In genomic region chr7:4739041-4739543, GRCm38 (mm10) we compare ENCODE assay signal across 7 mouse cellular contexts. TPM values are rescaled to one million over a fixed set of nuclear protein-coding genes. Genes with fewer than 3 reads are reported as not detected.
DNase-seq lines count a peak whose midpoint lies in the region; ATAC-seq and TF ChIP-seq lines count a peak whose summit lies in the region.

No protein-coding gene starts in this region.

- no peaks in the 10 kb centered on the region for H3K27me3 ChIP-seq in lung, embryonic 14.5 days (ENCODE audit: insufficient read depth, low read length)
- no peaks in the 10 kb centered on the region for H3K27me3 ChIP-seq in intestine, embryonic 16.5 days (replicated peaks; ENCODE audit: control insufficient read depth, insufficient read depth, low read length)
- no peaks in the 10 kb centered on the region for H3K27me3 ChIP-seq in neural tube, embryonic 15.5 days (replicated peaks)

- peak overlapping the region; percentile 19; the same call in 1 of the 2 replicates for H3K27ac ChIP-seq in lung, embryonic 14.5 days (ENCODE audit: low read depth)
- peak overlapping the region; percentile 67 for H3K27ac ChIP-seq in embryonic fibroblast, embryonic 13.5 days (ENCODE audit: insufficient read depth, low read length)
- peak overlapping the region; percentile 60 for H3K27ac ChIP-seq in intestine, embryonic 16.5 days (ENCODE audit: low read length)
- H3K27ac ChIP-seq in neural tube, embryonic 15.5 days (replicated peaks) = peak overlapping the region; percentile 84

- DNase-seq in lung, embryonic 14.5 days = no peak
- no peak for DNase-seq in lung, postnatal 36 days
- DNase-seq in right cerebral cortex, postnatal 14 days = no peak
- DNase-seq in kidney, postnatal 36 days = no peak

- H3K4me2 ChIP-seq in lung, embryonic 14.5 days = peak overlapping the region; percentile 60
- peak overlapping the region; percentile 52 for H3K4me2 ChIP-seq in intestine, embryonic 16.5 days (ENCODE audit: low read depth, low read length)
- peak overlapping the region; percentile 89 for H3K4me2 ChIP-seq in neural tube, embryonic 15.5 days

- H3K9me3 ChIP-seq in lung, embryonic 14.5 days (ENCODE audit: low read depth, low read length) = no peaks in the 10 kb centered on the region
- H3K9me3 ChIP-seq in intestine, embryonic 16.5 days (ENCODE audit: control insufficient read depth, low read length) = no peaks in the 10 kb centered on the region
- H3K9me3 ChIP-seq in neural tube, embryonic 15.5 days (replicated peaks) = no peaks in the 10 kb centered on the region

- ATAC-seq in lung, embryonic 14.5 days (ENCODE audit: insufficient read depth) = no peak
- no peak for ATAC-seq in intestine, embryonic 16.5 days
- ATAC-seq in neural tube, embryonic 15.5 days (ENCODE audit: low FRiP score) = no peak

- TF ChIP-seq POLR2A in embryonic fibroblast, embryonic 13.5 days (IDR thresholded peaks at IDR 0.05; ENCODE audit: low read depth, low read length) = no peak

- H3K4me3 ChIP-seq in lung, embryonic 14.5 days (ENCODE audit: low read depth, low read length) = peak overlapping the region; percentile 27
- H3K4me3 ChIP-seq in embryonic fibroblast, embryonic 13.5 days (ENCODE audit: insufficient read depth, low read length) = peak overlapping the region; percentile 40
- peak overlapping the region; percentile 37 for H3K4me3 ChIP-seq in intestine, embryonic 16.5 days (ENCODE audit: low read length)
- peak overlapping the region; percentile 81 for H3K4me3 ChIP-seq in neural tube, embryonic 15.5 days (replicated peaks)

- TF ChIP-seq CTCF in lung, embryonic 14.5 days (IDR thresholded peaks at IDR 0.05; ENCODE audit: low read depth) = no peak
- no peak for TF ChIP-seq CTCF in embryonic fibroblast, embryonic 13.5 days (IDR thresholded peaks at IDR 0.05; ENCODE audit: borderline replicate concordance, insufficient read depth, low read length)

- peaks cover 5% of the 10 kb centered on the region; the same call in 1 of the 2 replicates for H3K4me1 ChIP-seq in lung, embryonic 14.5 days (ENCODE audit: insufficient read depth)
- no peaks in the 10 kb centered on the region for H3K4me1 ChIP-seq in embryonic fibroblast, embryonic 13.5 days (ENCODE audit: control insufficient read depth, insufficient read depth, low read length)
- H3K4me1 ChIP-seq in intestine, embryonic 16.5 days (ENCODE audit: control insufficient read depth, insufficient read depth, low read length) = peaks cover 23% of the 10 kb centered on the region
- peaks cover 43% of the 10 kb centered on the region for H3K4me1 ChIP-seq in neural tube, embryonic 15.5 days

- no peak overlapping the region for H3K9ac ChIP-seq in lung, embryonic 14.5 days
- peak overlapping the region; percentile 34; the same call in 1 of the 2 replicates for H3K9ac ChIP-seq in intestine, embryonic 16.5 days (ENCODE audit: low read depth, low read length)
- H3K9ac ChIP-seq in neural tube, embryonic 15.5 days (replicated peaks) = peak overlapping the region; percentile 36; the same call in 1 of the 2 replicates

- H3K36me3 ChIP-seq in lung, embryonic 14.5 days (ENCODE audit: insufficient read depth) = peaks cover 16% of the 10 kb centered on the region
- H3K36me3 ChIP-seq in intestine, embryonic 16.5 days (ENCODE audit: control insufficient read depth, insufficient read depth, low read length) = 0 out of 2 replicates have a peak, but pooled peaks cover 2% of the 10 kb centered on the region
- H3K36me3 ChIP-seq in neural tube, embryonic 15.5 days = no peaks in the 10 kb centered on the region; the same call in 1 of the 2 replicates

- 47% methylated on average over 10 of the region's 10 CpGs for WGBS in lung, embryonic 14.5 days
- WGBS in intestine, embryonic 16.5 days = 45% methylated on average over 10 of the region's 10 CpGs
- 42% methylated on average over 10 of the region's 10 CpGs for WGBS in neural tube, embryonic 15.5 days

RNA-seq across cellular contexts. Expression of gene Kmt5c, which starts 0.8 kb away (rescaled TPM):
- 51.3 and 53.1 TPM in 2 replicates for polyA plus RNA-seq in lung, embryonic 14.5 days (2014; fragmentation: Nextera tagmentation; extraction: Ambion mirVana)
- 15.9 and 18.3 TPM in 2 replicates for polyA plus RNA-seq in embryonic fibroblast, embryonic 13.5 days (2011; ENCODE audit: insufficient read length, low read depth, missing spikeins)
- polyA plus RNA-seq in intestine, embryonic 16.5 days (2015; fragmentation: Nextera tagmentation; extraction: Ambion mirVana) = 66.7 and 76.0 TPM in 2 replicates
- polyA plus RNA-seq in neural tube, embryonic 15.5 days (2015; fragmentation: Nextera tagmentation; extraction: Ambion mirVana) = 56.9 and 58.2 TPM in 2 replicates

RNA-seq across cellular contexts. Expression of gene Cox6b2, which starts 13.8 kb away (rescaled TPM):
- 37.3 and 40.1 TPM in 2 replicates for polyA plus RNA-seq in lung, embryonic 14.5 days (2014; fragmentation: Nextera tagmentation; extraction: Ambion mirVana)
- 62.2 and 87.1 TPM in 2 replicates for polyA plus RNA-seq in embryonic fibroblast, embryonic 13.5 days (2011; ENCODE audit: insufficient read length, low read depth, missing spikeins)
- 38.1 and 50.6 TPM in 2 replicates for polyA plus RNA-seq in intestine, embryonic 16.5 days (2015; fragmentation: Nextera tagmentation; extraction: Ambion mirVana)
- 26.3 and 38.6 TPM in 2 replicates for polyA plus RNA-seq in neural tube, embryonic 15.5 days (2015; fragmentation: Nextera tagmentation; extraction: Ambion mirVana)

RNA-seq across cellular contexts. Expression of gene Tmem150b, which starts 14.0 kb away (rescaled TPM):
- not detected in 2 replicates for polyA plus RNA-seq in lung, embryonic 14.5 days (2014; fragmentation: Nextera tagmentation; extraction: Ambion mirVana)
- not detected in 2 replicates for polyA plus RNA-seq in embryonic fibroblast, embryonic 13.5 days (2011; ENCODE audit: insufficient read length, low read depth, missing spikeins)
- 4.4 and 5.4 TPM in 2 replicates for polyA plus RNA-seq in intestine, embryonic 16.5 days (2015; fragmentation: Nextera tagmentation; extraction: Ambion mirVana)
- 0.13 and 0.14 TPM in 2 replicates for polyA plus RNA-seq in neural tube, embryonic 15.5 days (2015; fragmentation: Nextera tagmentation; extraction: Ambion mirVana)

RNA-seq across cellular contexts. Expression of gene Fam71e2, which starts 32.0 kb away (rescaled TPM):
- not detected in 2 replicates for polyA plus RNA-seq in lung, embryonic 14.5 days (2014; fragmentation: Nextera tagmentation; extraction: Ambion mirVana)
- polyA plus RNA-seq in embryonic fibroblast, embryonic 13.5 days (2011; ENCODE audit: insufficient read length, low read depth, missing spikeins) = not detected in 2 replicates
- not detected in 2 replicates for polyA plus RNA-seq in intestine, embryonic 16.5 days (2015; fragmentation: Nextera tagmentation; extraction: Ambion mirVana)
- not detected in 2 replicates for polyA plus RNA-seq in neural tube, embryonic 15.5 days (2015; fragmentation: Nextera tagmentation; extraction: Ambion mirVana)

RNA-seq across cellular contexts. Expression of gene Il11, which starts 43.6 kb away (rescaled TPM):
- not detected in 2 replicates for polyA plus RNA-seq in lung, embryonic 14.5 days (2014; fragmentation: Nextera tagmentation; extraction: Ambion mirVana)
- polyA plus RNA-seq in embryonic fibroblast, embryonic 13.5 days (2011; ENCODE audit: insufficient read length, low read depth, missing spikeins) = 3.3 and 7.8 TPM in 2 replicates
- polyA plus RNA-seq in intestine, embryonic 16.5 days (2015; fragmentation: Nextera tagmentation; extraction: Ambion mirVana) = 0.09 TPM in 1 of 2 replicates, not detected in the other
- 0.90 and 1.0 TPM in 2 replicates for polyA plus RNA-seq in neural tube, embryonic 15.5 days (2015; fragmentation: Nextera tagmentation; extraction: Ambion mirVana)

Comparison
In these comparisons a context has a peak if more than half of its experiments do, and no peak if none do; other contexts are left out.
1. H3K27ac ChIP-seq: peak in every context shown above with its lines; median percentile 84 in neural tube, embryonic 15.5 days; 67 in embryonic fibroblast, embryonic 13.5 days; 60 in intestine, embryonic 16.5 days; 19 in lung, embryonic 14.5 days.
2. H3K4me3 ChIP-seq: peak in every context shown above with its lines; median percentile 81 in neural tube, embryonic 15.5 days; 40 in embryonic fibroblast, embryonic 13.5 days; 37 in intestine, embryonic 16.5 days; 27 in lung, embryonic 14.5 days.